Mouse (Mus musculus) kidney, embryonic 14.5 days (tissue): ENCODE results near the gene Rad54l2. TPM values are rescaled to one million over a fixed set of nuclear protein-coding genes. Genes with fewer than 3 reads are reported as not detected.

ENCODE experiments used
- ATAC-seq: fragments of 200-750 bp; cut with Nextera tagmentation; 2 replicates; pipeline ENCODE4 v1.8.0; 2017; ENCODE audit warnings: moderate number of reproducible peaks, mild to moderate bottlenecking, moderate TSS enrichment, moderate library complexity; ENCODE audit not compliant: low FRiP score, low TSS enrichment
- H3K27ac ChIP-seq: fragments of 300-500 bp; sonication (generic); 2 replicates; pipeline ENCODE4 v1.5.1; 2014; ENCODE audit warnings: low read depth, mild to moderate bottlenecking, low read length, moderate library complexity, mixed read lengths
- H3K27me3 ChIP-seq: fragments of 300-500 bp; sonication (generic); 2 replicates; pipeline ENCODE4 v1.6.1; 2014; ENCODE audit warnings: mild to moderate bottlenecking, low read length; ENCODE audit not compliant: control insufficient read depth, insufficient read depth
- H3K36me3 ChIP-seq: fragments of 300-500 bp; sonication (generic); 2 replicates; pipeline ENCODE4 v1.6.1; 2014; ENCODE audit warnings: low read length, mixed read lengths; ENCODE audit not compliant: control insufficient read depth, insufficient read depth
- H3K4me1 ChIP-seq: fragments of 300-500 bp; sonication (generic); 2 replicates; pipeline ENCODE4 v1.6.1; 2014; ENCODE audit warnings: low read length, mixed read lengths; ENCODE audit not compliant: control insufficient read depth, insufficient read depth
- H3K4me2 ChIP-seq: fragments of 300-500 bp; sonication (generic); replicated peaks from 2 replicates; pipeline ENCODE4 v1.6.1; 2014; ENCODE audit warnings: low read depth, mild to moderate bottlenecking, low read length
- H3K4me3 ChIP-seq: fragments of 300-500 bp; sonication (generic); 2 replicates; pipeline ENCODE4 v1.5.1; 2014; ENCODE audit warnings: mild to moderate bottlenecking, low read length
- H3K9ac ChIP-seq: fragments of 300-500 bp; sonication (generic); 2 replicates; pipeline ENCODE4 v1.6.1; 2014; ENCODE audit warnings: low read depth, mild to moderate bottlenecking, low read length, moderate library complexity
- H3K9me3 ChIP-seq: fragments of 300-500 bp; sonication (generic); 2 replicates; pipeline ENCODE4 v1.6.1; 2016; ENCODE audit warnings: low read length; ENCODE audit not compliant: control insufficient read depth
- WGBS: fragments of 180-500 bp; shearing (Covaris S2); extraction: QIAGEN DNeasy Blood & Tissue Kit; methylation state at CpG from one replicate; pipeline ENCODE4 v1.1.7; 2014; 5-methylcytosine and 5-hydroxymethylcytosine counted together
- polyA plus RNA-seq: library from polyadenylated mRNA; unstranded; fragments of >200 nt; fragmentation: Nextera tagmentation; extraction: Ambion mirVana; gene quantifications from 2 replicates; pipeline ENCODE4 v1.2.1, GENCODE M21; 2014

Rad54l2 gene
- polyA plus RNA-seq, 1 experiment from 2014 or later, result 7.5 TPM

GRCm38 (mm10) chr9:106657592-106657991, 131.4 kb downstream of the Rad54l2 start:
- ATAC-seq, result no peak
- no peak overlapping the region for H3K4me2 ChIP-seq
- H3K9ac ChIP-seq, result no peak overlapping the region
- H3K4me1 ChIP-seq, result 0 out of 2 replicates have a peak, but pooled peaks cover 3% of the 10 kb centered on the region
- no peaks in the 10 kb centered on the region for H3K9me3 ChIP-seq
- peaks cover 16% of the 10 kb centered on the region for H3K27me3 ChIP-seq
- no peak overlapping the region for H3K27ac ChIP-seq
- H3K36me3 ChIP-seq, result peaks cover 35% of the 10 kb centered on the region
- 34% methylated on average over 5 of the region's 5 CpGs for WGBS
- H3K4me3 ChIP-seq, result no peak overlapping the region

GRCm38 (mm10) chr9:106656820-106657219, 132.2 kb downstream of the Rad54l2 start:
- Histone ChIP-seq H3K9me3 (no peaks in the 10 kb centered on the region), H3K4me1 (0 out of 2 replicates have a peak, but pooled peaks cover 3% of the 10 kb centered on the region), H3K27ac (no peak overlapping the region), H3K9ac (no peak overlapping the region), H3K27me3 (peaks cover 16% of the 10 kb centered on the region), H3K4me3 (no peak overlapping the region), H3K36me3 (peaks cover 28% of the 10 kb centered on the region; the same call in 1 of the 2 replicates), H3K4me2 (no peak overlapping the region)
- ATAC-seq, result no peak
- WGBS, result 23% methylated on average over 5 of the region's 5 CpGs

GRCm38 (mm10) chr9:106655884-106656720, 132.9 kb downstream of the Rad54l2 start, which contains the start of gene Grm2:
Gene Grm2, minus strand, starts transcription at chr9:106656082.
- Histone ChIP-seq H3K4me1 (0 out of 2 replicates have a peak, but pooled peaks cover 3% of the 10 kb centered on the region), H3K9ac (no peak within 1 kb of the TSS), H3K4me2 (peak within 1 kb of the TSS; percentile 54), H3K9me3 (no peaks in the 10 kb centered on the region), H3K4me3 (peak within 1 kb of the TSS; percentile 30), H3K36me3 (peaks cover 24% of the 10 kb centered on the region; the same call in 1 of the 2 replicates), H3K27ac (no peak within 1 kb of the TSS), H3K27me3 (peaks cover 16% of the 10 kb centered on the region)
- ATAC-seq, result peak; percentile 85
- WGBS, result under 1% methylated on average over 33 of the region's 44 CpGs

- Histone ChIP-seq H3K9me3 (no peaks in the 10 kb centered on the region), H3K27me3 (peaks cover 16% of the 10 kb centered on the region), H3K9ac (no peak overlapping the region), H3K4me1 (0 out of 2 replicates have a peak, but pooled peaks cover 3% of the 10 kb centered on the region), H3K4me2 (no peak overlapping the region), H3K4me3 (no peak overlapping the region), H3K27ac (no peak overlapping the region), H3K36me3 (no peaks in the 10 kb centered on the region)
- WGBS, result 78% methylated on average over 1 of the region's 1 CpGs
- no peak for ATAC-seq
These were observed 136.3 kb downstream of the Rad54l2 start for GRCm38 (mm10) chr9:106652720-106653119.

- Histone ChIP-seq H3K4me3 (no peak overlapping the region), H3K4me1 (no peaks in the 10 kb centered on the region), H3K27me3 (no peaks in the 10 kb centered on the region), H3K9ac (no peak overlapping the region), H3K4me2 (no peak overlapping the region), H3K9me3 (no peaks in the 10 kb centered on the region), H3K36me3 (no peaks in the 10 kb centered on the region), H3K27ac (no peak overlapping the region)
- 80% methylated on average over 27 of the region's 27 CpGs for WGBS
- ATAC-seq, result no peak
These were observed 141.8 kb downstream of the Rad54l2 start for GRCm38 (mm10) chr9:106647226-106647625.

- WGBS, result 84% methylated on average over 9 of the region's 9 CpGs
- H3K4me2 ChIP-seq, result no peak overlapping the region
- no peak overlapping the region for H3K4me3 ChIP-seq
- H3K27ac ChIP-seq, result no peak overlapping the region
- no peaks in the 10 kb centered on the region for H3K4me1 ChIP-seq
- no peaks in the 10 kb centered on the region for H3K36me3 ChIP-seq
- H3K9me3 ChIP-seq, result no peaks in the 10 kb centered on the region
- H3K9ac ChIP-seq, result no peak overlapping the region
- H3K27me3 ChIP-seq, result no peaks in the 10 kb centered on the region
- ATAC-seq, result no peak
These were observed 143.2 kb downstream of the Rad54l2 start for GRCm38 (mm10) chr9:106645684-106646271.

GRCm38 (mm10) chr9:106643787-106644186, 145.2 kb downstream of the Rad54l2 start:
- H3K4me1 ChIP-seq, result no peaks in the 10 kb centered on the region
- ATAC-seq, result no peak
- H3K27ac ChIP-seq, result no peak overlapping the region
- no peaks in the 10 kb centered on the region for H3K27me3 ChIP-seq
- WGBS, result 70% methylated on average over 6 of the region's 6 CpGs
- H3K9ac ChIP-seq, result no peak overlapping the region
- H3K9me3 ChIP-seq, result no peaks in the 10 kb centered on the region
- no peaks in the 10 kb centered on the region for H3K36me3 ChIP-seq
- no peak overlapping the region for H3K4me3 ChIP-seq
- H3K4me2 ChIP-seq, result no peak overlapping the region

GRCm38 (mm10) chr9:106643128-106643527, 145.9 kb downstream of the Rad54l2 start:
- Histone ChIP-seq H3K9ac (no peak overlapping the region), H3K27ac (no peak overlapping the region), H3K36me3 (no peaks in the 10 kb centered on the region), H3K4me1 (no peaks in the 10 kb centered on the region), H3K9me3 (no peaks in the 10 kb centered on the region), H3K4me3 (no peak overlapping the region), H3K27me3 (no peaks in the 10 kb centered on the region), H3K4me2 (no peak overlapping the region)
- 0 out of 2 replicates have a peak, but pooled peaks have one; percentile 60 for ATAC-seq
- WGBS, result 32% methylated on average over 7 of the region's 7 CpGs

- H3K36me3 ChIP-seq, result no peaks in the 10 kb centered on the region
- ATAC-seq, result no peak
- no peaks in the 10 kb centered on the region for H3K27me3 ChIP-seq
- no peaks in the 10 kb centered on the region for H3K4me1 ChIP-seq
- no peak overlapping the region for H3K9ac ChIP-seq
- no peak overlapping the region for H3K4me2 ChIP-seq
- WGBS, result 56% methylated on average over 5 of the region's 5 CpGs
- H3K27ac ChIP-seq, result no peak overlapping the region
- H3K9me3 ChIP-seq, result no peaks in the 10 kb centered on the region
- no peak overlapping the region for H3K4me3 ChIP-seq
These were observed 147.6 kb downstream of the Rad54l2 start for GRCm38 (mm10) chr9:106641346-106641745.
